Mouse (Mus musculus) limb, embryonic 15.5 days (tissue): Measurements from ENCODE around the gene Cep128. TPM values are rescaled to one million over a fixed set of nuclear protein-coding genes. Genes with fewer than 3 reads are reported as not detected.
"Not testable (repeated sequence)": the region's sequence is repeated elsewhere in the genome, so short reads cannot be mapped to it uniquely, and the experiment has no call there.

Source experiments
- ATAC-seq: fragments of 200-750 bp; cut with Nextera tagmentation; 2 replicates; pipeline ENCODE4 v1.8.0; 2017; ENCODE audit warnings: low read depth, moderate TSS enrichment; ENCODE audit not compliant: insufficient number of reproducible peaks, low FRiP score, low TSS enrichment
- H3K27ac ChIP-seq: fragments of 300-500 bp; sonication (generic); 2 replicates; pipeline ENCODE4 v1.5.1; 2015; ENCODE audit warnings: moderate library complexity, mild to moderate bottlenecking, inconsistent platforms
- H3K27me3 ChIP-seq: fragments of 300-500 bp; sonication (generic); 2 replicates; pipeline ENCODE4 v1.6.1; 2015; ENCODE audit warnings: inconsistent platforms
- H3K36me3 ChIP-seq: fragments of 300-500 bp; sonication (generic); 2 replicates; pipeline ENCODE4 v1.6.1; 2015; ENCODE audit warnings: inconsistent platforms
- H3K4me1 ChIP-seq: fragments of 300-500 bp; sonication (generic); 2 replicates; pipeline ENCODE4 v1.6.1; 2015; ENCODE audit warnings: inconsistent platforms
- H3K4me2 ChIP-seq: fragments of 300-500 bp; sonication (generic); 2 replicates; pipeline ENCODE4 v1.6.1; 2015; ENCODE audit warnings: mild to moderate bottlenecking, inconsistent platforms
- H3K4me3 ChIP-seq: fragments of 300-500 bp; sonication (generic); 2 replicates; pipeline ENCODE4 v1.5.1; 2015; ENCODE audit warnings: mild to moderate bottlenecking, inconsistent platforms
- H3K9ac ChIP-seq: fragments of 300-500 bp; sonication (generic); 2 replicates; pipeline ENCODE4 v1.6.1; 2015; ENCODE audit warnings: inconsistent platforms
- H3K9me3 ChIP-seq: fragments of 300-500 bp; sonication (generic); 2 replicates; pipeline ENCODE4 v1.6.1; 2016; ENCODE audit warnings: inconsistent platforms
- WGBS: fragments of 180-500 bp; shearing (Covaris S2); methylation state at CpG from one replicate; pipeline ENCODE4 v1.1.7; 2015; 5-methylcytosine and 5-hydroxymethylcytosine counted together
- microRNA-seq: library from miRNA; unstranded; fragments of <30 nt; microRNA quantifications from one replicate; pipeline ENCODE4, GENCODE M21; 2016
- polyA plus RNA-seq: library from polyadenylated mRNA; unstranded; fragments of >200 nt; fragmentation: Nextera tagmentation; extraction: Ambion mirVana; gene quantifications from 2 replicates; pipeline ENCODE4 v1.2.1, GENCODE M21; 2015

Gene Cep128
- polyA plus RNA-seq, 1 experiment from 2014 or later: 8.4 TPM

DNA sequence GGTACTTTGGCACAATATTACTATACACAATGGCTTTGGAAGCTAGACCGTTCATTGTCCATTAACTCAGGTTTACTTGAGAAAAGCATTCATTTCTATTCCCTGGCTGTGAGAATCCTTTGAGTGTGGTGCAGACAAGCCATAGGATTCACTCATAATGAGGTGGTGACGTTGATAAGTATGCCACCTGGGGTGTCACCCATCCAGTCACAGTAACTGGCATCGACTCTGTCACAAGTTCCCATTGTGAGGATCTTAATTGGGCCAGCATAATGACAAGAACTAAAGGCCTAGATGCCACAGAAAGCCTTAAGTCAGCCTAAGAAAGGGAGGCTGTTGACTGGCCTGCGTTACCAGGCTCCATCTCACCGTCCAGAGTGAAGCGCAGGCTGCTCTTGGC lies 396.9 kb downstream of the Cep128 start:
- Histone ChIP-seq H3K9ac (no peak overlapping the region), H3K27me3 (no peaks in the 10 kb centered on the region), H3K36me3 (no peaks in the 10 kb centered on the region), H3K4me3 (no peak overlapping the region), H3K9me3 (no peaks in the 10 kb centered on the region), H3K4me2 (no peak overlapping the region), H3K27ac (no peak overlapping the region), H3K4me1 (no peaks in the 10 kb centered on the region)
- no peak for ATAC-seq
- WGBS: 77% methylated on average over 6 of the region's 6 CpGs

DNA sequence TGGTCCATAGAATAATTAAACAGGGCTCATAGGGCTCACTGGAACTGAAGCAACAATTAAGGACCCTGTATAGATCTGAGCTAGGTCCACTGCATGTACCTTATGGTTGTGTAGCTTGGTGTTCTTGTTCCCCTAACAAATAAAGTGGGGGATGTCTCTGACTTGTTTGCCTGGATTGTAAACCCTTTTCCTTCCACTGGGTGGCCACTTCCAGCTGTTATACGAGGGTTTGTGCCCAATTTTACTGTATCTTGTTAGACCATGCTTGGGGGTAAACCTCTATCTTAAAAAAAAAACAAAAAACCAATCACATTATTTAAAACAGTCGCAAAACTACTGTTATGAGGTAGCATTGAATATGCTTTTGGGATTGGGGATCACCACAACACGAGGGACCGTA lies 402.2 kb downstream of the Cep128 start:
- 77% methylated on average over 4 of the region's 4 CpGs for WGBS
- no peak overlapping the region for H3K4me2 ChIP-seq

DNA sequence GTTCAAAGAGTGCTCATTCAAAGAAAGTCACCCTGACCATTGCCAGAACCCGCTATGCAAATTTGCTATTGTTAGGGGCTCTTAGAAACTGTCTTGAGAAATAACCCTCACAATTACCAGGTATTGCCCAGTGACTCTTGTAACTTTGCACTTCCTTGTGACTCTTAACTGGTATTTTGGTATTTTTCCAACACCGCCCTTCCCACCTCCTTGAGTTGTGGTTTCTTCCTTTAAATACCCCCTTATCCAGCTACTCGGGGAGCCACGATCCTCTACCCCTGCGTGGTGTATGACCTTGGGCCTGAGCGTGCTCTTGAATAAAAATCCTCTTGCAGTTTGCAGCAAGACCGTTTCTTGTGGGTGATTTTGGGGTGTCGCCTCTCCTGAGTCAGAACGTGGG lies 407.8 kb downstream of the Cep128 start:
- not testable (repeated sequence) for H3K9me3 ChIP-seq, H3K4me3 ChIP-seq, ATAC-seq, H3K4me2 ChIP-seq, H3K4me1 ChIP-seq, H3K9ac ChIP-seq, H3K27ac ChIP-seq, H3K36me3 ChIP-seq, H3K27me3 ChIP-seq
- 89% methylated on average over 9 of the region's 9 CpGs for WGBS

More for the DNA sequence above, 402.2 kb downstream of the Cep128 start:
- no peaks in the 10 kb centered on the region for H3K9me3 ChIP-seq
- H3K27ac ChIP-seq: no peak overlapping the region
- H3K4me1 ChIP-seq: no peaks in the 10 kb centered on the region
- no peak for ATAC-seq
- no peak overlapping the region for H3K4me3 ChIP-seq
- no peaks in the 10 kb centered on the region for H3K27me3 ChIP-seq
- H3K36me3 ChIP-seq: no peaks in the 10 kb centered on the region
- no peak overlapping the region for H3K9ac ChIP-seq

DNA sequence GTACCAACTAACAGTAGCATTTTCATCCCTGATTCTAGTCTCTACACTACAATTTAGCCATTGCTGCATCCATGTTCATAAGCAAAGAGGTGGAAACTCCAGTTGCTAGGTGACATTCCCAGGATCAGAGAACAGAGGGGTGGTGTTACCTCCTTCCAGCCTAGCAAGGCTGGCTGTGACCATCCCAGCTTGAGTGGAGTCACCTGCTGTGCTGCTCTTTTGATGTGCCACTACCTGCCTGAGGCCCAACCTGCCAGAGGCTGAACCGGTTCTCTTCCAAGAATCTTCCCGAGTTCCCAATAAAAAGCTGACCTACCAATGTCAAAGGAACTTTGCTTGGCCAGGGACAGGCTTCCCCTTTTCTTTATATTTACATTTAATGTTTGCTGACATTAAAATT lies 408.8 kb downstream of the Cep128 start:
- Histone ChIP-seq H3K4me3 (no peak overlapping the region), H3K9me3 (no peaks in the 10 kb centered on the region), H3K36me3 (no peaks in the 10 kb centered on the region), H3K27ac (no peak overlapping the region), H3K9ac (no peak overlapping the region), H3K4me1 (no peaks in the 10 kb centered on the region), H3K27me3 (no peaks in the 10 kb centered on the region), H3K4me2 (no peak overlapping the region)
- no peak for ATAC-seq
- 20% methylated on average over 2 of the region's 2 CpGs for WGBS

DNA sequence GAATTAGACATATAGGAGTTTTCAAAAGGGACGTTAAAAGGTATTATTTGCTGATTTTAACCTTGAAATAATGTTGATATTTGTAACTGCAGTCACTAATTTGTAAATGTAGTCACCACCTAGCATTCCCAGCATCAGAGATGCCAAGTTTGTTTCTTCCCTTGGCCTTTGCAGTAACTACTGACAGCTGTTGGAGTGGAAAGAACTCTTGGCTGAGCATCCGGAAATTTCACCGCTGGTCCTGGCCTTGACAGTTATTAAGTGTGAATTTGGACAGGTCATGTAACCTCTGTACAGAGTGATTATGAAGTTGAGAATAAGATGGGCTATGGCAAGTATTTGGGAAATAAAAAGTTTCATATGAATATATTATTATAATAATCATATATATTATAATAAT lies 413.1 kb downstream of the Cep128 start:
- Histone ChIP-seq H3K36me3 (no peaks in the 10 kb centered on the region), H3K4me2 (no peak overlapping the region), H3K4me1 (no peaks in the 10 kb centered on the region), H3K27ac (no peak overlapping the region), H3K4me3 (no peak overlapping the region), H3K9ac (no peak overlapping the region), H3K9me3 (no peaks in the 10 kb centered on the region), H3K27me3 (no peaks in the 10 kb centered on the region)
- 81% methylated on average over 3 of the region's 3 CpGs for WGBS
- ATAC-seq: no peak

DNA sequence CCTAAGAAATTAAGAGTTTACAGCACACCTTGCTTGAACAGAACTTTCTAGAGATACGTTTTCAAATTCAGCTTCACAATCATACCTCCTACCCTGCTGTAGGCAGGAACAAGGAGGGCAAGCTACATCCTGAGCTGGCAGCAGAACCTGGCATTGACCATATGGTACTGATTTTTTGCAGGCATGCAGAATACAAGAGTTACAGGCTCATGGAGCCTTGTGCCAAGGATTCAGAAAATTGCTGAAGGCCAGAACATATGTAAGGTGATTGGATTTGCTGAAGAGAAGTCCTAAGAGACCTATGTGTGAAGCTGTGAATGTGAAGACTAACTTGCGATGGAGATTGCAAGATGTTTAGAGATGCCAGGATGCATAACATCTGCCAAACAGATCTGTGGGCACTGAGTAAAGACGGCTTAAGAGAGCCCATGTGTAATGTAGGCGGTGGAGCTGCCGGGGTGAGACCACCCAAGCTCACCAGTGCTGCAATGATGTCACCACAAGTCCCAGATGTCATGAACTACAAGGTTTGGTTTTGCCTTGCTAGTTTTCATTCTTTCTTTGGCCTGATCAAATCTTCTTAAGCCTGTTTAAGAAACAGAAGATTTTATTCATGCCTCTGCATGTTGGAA lies 422.7 kb downstream of the Cep128 start:
- Histone ChIP-seq H3K27ac (no peak overlapping the region), H3K27me3 (no peaks in the 10 kb centered on the region), H3K4me3 (no peak overlapping the region), H3K4me1 (no peaks in the 10 kb centered on the region), H3K4me2 (no peak overlapping the region), H3K9me3 (no peaks in the 10 kb centered on the region), H3K36me3 (no peaks in the 10 kb centered on the region), H3K9ac (no peak overlapping the region)
- ATAC-seq: no peak
- 50% methylated on average over 5 of the region's 5 CpGs for WGBS

DNA sequence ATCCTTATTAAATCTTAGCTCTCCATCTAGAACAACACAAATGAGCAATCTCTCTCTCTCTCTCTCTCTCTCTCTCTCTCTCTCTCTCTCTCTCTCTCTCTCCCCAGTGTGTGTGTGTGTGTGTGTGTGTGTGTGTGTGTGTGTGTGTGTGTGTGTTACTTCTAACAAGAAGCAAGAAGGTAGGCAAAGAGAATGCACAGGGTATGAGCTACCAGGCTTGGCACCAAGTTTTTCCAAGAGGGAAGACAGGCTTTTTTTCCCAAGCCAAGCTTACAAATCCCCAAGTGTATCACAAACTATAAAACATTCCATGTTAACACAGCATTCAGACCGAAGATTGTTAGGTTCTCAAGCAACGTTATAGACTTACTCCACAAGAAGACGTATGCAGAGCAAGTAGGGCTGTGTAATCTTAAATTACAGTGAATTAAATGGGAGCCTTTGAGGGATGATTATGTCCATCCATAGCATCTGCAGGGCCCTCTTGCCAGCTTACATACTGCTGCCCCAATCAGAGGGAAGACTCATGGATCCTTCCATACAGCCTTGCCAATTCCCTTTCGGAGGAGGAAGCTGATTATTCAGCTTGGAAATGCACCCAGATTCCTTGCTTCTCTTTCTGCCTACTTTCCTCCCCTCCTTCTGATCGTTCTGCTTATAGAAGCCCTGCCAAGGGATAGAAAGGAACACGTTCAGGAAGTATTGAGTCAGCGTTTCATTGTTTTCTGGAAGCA lies 429.3 kb downstream of the Cep128 start:
- H3K27ac ChIP-seq: no peak overlapping the region
- no peaks in the 10 kb centered on the region for H3K36me3 ChIP-seq
- H3K4me1 ChIP-seq: no peaks in the 10 kb centered on the region
- H3K4me3 ChIP-seq: no peak overlapping the region
- H3K9me3 ChIP-seq: no peaks in the 10 kb centered on the region
- no peak overlapping the region for H3K9ac ChIP-seq
- H3K27me3 ChIP-seq: no peaks in the 10 kb centered on the region
- ATAC-seq: no peak
- WGBS: 54% methylated on average over 7 of the region's 7 CpGs
- no peak overlapping the region for H3K4me2 ChIP-seq

Small RNA genes lying within 50 kb of the gene (microRNA-seq; reads per million reads assigned to microRNA genes)
- gene Gm44370: not detected

Other genes starting within 250 kb of the Cep128 start
- gene Tshr, start 154 bp upstream of the Cep128 start, polyA plus RNA-seq: 0.76 and 1.2 TPM in 2 replicates
- 30.2 and 37.6 TPM in 2 replicates for gene Gtf2a1, start 206.1 kb upstream of the Cep128 start, polyA plus RNA-seq